Mouse (Mus musculus): ENCODE data around the gene Tspan11.

DNA sequence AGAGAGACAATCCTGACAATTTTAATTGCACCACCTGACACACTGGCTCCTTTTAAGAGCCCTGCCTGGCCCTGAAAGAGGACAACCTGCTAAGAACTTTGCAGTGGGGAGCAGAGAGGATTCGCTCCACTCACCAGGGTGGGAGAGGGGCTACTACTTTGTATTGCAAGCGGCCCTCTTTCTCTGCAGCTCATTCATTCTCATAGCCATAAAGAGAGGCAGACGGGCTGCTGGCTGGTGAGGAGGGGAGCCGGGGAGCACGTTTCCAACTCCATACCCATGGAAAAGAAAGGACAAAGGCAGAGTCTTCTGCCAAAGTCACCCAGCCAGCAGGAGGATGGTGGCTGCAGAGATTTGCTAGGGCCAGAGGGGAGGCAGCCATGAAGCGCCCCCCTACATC is 86.2 kb downstream of the Tspan11 start:
- TF ChIP-seq CTCF (conservative IDR thresholded peaks at IDR 0.05; ENCODE audit: low read length) (no peak), POU5F1 (IDR thresholded peaks at IDR 0.05; ENCODE audit: borderline replicate concordance, low read length) (no peak), NANOG (IDR thresholded peaks at IDR 0.05; ENCODE audit: borderline replicate concordance, low read length) (no peak)

All from E14TG2a.4 (cell line).